Mouse (Mus musculus): Measurements from ENCODE around the gene Hsd17b14.

Hsd17b14 gene

DNA sequence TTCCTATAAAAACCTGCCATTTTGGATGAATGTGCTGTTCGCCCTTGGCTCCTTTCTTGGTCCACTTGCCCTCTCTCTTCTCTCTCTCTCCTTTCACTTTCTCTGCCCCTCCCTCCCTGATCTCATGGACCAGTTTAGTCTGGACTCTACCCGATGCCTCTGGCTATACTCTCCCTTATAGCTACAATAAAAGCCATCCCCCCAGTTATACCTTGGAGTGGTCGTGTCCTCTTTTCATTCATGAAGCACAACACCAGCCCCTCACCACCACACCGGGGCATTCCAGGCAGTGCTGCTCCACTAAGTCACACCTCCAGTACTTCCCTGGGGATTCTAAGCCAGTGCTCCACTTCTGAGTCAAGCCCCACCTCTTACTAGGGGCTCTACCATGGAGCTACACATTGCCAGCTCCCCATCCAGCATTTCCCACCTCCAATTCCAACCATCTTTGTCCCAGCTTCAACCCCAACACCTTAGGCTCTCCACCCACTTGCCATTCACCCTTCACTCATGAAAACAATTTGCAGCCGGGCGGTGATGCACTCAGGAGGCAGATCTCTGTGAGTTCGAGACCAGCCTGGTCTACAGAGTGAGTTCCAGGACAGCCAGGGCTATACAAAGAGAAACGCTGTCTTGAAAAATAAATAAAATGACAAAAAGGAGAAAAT, 12.6 kb downstream of the Hsd17b14 start:
- no peak for DNase-seq (ENCODE audit: low read depth, low spot score)

DNA sequence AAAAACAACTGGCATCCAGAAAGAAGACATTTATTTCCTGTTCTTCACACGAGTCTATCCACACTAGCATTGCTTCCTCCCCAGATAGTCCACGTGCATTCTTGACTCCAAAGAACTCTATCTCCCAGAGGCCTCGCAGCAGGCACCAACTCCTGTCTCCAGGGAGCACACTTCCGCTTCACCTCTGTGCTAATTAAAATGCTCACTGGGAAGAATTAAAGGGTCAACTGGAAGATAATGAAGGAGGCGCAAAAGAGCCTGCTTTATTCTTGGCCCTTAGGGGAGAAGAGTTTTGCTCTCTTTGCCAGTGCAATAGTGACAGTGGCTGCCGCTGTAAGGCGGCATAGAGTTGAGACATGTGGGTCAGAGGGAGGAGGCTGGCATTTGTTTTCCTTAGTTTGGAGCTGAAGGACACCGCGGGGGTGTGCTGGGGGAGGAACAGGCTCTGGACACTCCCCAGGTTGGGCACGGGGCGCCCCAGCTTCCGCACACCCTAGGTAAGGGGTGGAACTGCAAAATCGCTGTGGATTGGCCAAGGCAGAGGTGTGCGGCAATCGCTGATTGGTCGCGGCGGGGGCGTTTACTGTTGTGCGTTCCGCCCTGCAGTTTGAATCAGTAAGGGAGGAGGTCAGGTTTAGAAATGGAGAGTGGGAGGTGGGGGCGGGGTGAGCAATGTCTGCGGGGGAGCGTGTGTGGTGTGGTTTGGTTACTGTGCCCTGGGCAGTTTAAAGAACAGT, 13.3 kb downstream of the Hsd17b14 start:
- DNase-seq (ENCODE audit: low read depth, low spot score): peak; percentile 96

DNA sequence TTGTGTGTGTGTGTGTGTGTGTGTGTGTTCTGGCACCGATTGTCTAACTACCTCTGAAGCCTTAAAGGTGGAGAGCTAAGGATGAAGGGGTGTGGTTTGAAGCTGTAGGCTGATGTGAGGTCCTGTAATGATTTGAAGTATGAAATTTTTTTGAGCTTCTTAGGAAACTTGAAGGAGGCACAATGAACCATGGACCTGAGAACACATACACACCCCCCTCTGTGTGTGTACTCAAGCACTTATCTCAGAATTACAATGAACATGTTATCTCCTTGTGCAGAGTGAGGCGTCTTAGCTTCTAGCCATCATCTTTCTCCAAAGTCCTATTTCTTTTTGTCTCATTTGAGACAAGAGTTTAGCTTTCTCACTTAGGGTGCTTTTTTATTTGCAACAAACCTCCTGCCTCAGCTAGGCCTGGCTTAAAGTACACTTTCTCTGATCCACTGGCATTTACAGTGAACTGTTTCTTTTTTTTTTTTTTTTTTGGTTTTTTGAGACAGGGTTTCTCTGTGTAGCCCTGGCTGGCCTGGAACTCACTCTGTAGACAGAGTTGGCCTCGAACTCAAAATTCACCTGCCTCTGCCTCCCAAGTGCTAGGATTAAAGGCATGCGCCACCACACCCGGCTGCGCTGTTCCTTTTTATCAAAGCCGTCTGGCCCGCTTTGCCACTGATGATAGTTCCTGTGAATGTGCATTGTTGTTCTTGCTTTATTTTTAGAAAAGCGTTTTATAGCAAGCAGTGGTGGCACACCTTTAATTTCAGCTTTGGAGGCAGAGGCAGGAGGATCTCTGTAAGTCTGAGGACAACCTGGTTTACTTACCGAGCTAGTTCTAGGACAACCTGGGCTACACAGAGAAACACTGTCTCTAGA, 14.1 kb downstream of the Hsd17b14 start:
- no peak for DNase-seq (ENCODE audit: low read depth, low spot score)

DNA sequence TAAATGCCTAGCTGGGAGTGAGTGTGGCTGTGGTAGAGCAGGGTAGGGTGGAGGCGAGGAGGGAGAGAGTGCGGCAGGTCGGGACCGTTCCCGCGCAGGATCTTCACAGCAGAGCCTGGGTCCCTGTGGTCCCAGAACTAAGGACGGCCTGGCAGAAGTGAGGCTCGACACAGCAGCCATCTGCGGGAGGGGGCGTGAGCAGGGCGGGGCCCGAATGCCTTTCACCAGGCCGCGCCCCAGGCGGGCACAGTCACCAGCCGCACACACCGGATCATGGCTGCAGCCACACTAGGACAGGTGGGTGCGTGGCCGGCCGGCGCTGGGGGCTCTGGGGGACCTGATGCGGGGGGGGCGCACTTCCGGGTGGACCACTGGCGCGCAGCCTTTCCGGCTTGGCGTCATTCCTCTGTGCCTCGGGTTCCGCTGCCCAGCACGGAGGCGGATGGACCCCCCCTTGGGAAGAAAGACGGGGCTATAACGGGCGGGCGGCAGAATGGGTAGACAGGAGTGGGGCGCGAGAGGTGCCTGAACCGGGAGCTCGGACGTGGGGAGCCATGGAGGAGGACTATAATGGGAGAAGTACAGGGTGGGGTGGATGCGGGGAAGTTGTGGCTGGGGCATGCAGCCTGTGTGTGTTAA, 15.5 kb downstream of the Hsd17b14 start, which contains the start of gene Bcat2:
TSS of gene Bcat2 (plus strand) at position 51 of the 639 bp plus-strand sequence.
- peak; percentile 90 for DNase-seq (ENCODE audit: low read depth, low spot score)

DNA sequence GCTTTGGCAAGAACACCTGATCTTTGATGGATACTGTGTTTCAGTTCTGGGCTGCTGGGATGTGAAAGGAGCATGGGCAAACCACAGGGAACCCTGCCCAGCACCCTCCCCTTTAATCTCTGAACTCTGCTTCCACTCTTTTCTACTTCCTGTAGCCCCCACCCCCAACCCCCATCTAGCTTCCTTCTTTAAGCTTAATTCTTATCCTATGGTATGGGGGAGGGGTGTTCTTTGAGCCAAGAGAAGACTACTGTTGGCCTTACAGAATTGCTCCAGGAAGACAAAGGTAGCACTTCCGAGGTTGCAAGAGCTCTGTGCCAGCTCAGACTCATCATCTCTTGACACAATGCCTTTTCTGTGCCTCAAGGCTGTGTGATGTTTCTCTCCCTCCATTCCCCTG, 17.3 kb downstream of the Hsd17b14 start:
- no peak for DNase-seq (ENCODE audit: low read depth, low spot score)

DNA sequence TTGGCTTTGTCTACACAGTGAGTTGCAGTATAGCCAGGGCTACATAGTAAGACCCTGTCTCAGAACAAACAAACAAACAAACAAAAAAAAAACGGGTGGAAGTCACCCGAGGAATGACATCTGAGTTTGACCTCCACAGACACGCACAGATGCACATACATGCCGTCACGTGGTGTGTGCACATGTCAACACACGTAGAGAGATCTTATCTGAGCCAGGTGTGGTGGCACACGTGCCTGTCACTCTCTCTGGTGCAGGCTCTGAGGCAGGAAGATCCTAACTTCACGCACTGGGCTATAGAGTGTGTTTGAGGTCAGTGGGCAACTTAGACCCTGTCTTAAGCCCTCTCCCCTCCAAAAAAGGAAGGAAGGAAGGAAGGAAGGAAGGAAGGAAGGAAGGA, 19.3 kb downstream of the Hsd17b14 start:
- no peak for DNase-seq (ENCODE audit: low read depth, low spot score)

DNA sequence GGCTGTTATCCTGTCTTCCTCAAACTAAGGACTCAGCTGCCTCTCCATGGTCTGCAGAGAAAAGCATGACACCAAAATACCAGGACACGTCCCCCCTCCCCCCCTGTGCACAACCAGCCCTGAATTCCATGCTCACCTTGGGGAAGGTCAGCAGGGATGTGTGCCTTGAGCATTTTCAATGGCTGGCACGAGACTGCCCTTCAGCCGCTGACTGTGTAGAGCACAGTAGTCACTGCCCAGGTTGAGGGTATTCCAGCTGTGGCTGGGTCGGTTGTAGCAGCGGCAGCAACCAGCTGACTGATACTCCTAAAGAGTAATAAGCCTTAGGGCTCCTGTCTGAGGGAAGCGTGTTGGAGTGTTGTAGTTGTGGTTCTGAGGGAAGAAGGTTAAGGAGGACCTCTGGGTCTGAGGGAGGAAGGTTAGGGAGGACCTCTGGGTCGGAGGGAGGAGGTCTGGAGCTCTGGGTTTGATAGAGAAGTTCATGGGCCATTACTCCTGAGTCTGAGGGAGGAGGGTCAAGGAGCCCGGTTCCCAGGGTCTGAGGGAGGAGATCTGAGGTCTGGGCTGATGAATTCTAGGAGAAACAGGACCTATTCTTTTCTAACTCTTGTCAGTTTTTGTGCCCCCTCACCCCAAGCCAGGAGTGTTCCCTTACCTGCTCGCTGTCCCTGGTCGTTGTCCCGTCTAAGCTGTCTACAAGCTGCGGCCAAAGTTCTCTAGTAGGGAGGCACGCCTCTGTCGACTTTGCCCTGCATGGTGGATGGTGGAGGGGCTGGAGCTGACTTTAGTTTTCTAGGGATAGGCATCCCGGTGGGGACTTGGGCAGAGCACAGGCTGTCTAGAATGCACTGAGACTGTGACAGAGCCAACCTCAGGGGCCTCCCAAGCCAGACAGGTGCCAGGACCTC, 20.0 kb downstream of the Hsd17b14 start:
- DNase-seq (ENCODE audit: low read depth, low spot score): no peak

DNA sequence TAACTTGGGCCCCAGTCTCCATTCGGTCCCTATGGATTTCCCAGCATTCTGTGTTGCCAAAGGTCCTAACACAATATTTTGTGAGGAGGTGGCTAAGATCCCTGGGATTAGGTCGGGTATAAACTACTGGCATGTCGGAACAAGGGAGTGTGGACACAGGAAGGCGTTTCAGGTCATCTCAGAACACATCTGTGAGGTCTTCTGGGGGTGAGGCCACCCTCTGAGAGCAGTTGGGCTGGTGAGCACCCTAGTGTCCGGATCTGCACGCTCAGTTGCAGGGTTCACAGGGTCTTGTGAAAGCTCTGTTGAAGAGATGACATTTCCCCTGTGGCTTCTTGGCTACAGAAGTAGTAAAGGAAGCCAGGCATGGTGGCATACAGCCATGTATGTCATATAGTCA, 31.2 kb downstream of the Hsd17b14 start:
- DNase-seq (ENCODE audit: low read depth, low spot score): no peak

DNA sequence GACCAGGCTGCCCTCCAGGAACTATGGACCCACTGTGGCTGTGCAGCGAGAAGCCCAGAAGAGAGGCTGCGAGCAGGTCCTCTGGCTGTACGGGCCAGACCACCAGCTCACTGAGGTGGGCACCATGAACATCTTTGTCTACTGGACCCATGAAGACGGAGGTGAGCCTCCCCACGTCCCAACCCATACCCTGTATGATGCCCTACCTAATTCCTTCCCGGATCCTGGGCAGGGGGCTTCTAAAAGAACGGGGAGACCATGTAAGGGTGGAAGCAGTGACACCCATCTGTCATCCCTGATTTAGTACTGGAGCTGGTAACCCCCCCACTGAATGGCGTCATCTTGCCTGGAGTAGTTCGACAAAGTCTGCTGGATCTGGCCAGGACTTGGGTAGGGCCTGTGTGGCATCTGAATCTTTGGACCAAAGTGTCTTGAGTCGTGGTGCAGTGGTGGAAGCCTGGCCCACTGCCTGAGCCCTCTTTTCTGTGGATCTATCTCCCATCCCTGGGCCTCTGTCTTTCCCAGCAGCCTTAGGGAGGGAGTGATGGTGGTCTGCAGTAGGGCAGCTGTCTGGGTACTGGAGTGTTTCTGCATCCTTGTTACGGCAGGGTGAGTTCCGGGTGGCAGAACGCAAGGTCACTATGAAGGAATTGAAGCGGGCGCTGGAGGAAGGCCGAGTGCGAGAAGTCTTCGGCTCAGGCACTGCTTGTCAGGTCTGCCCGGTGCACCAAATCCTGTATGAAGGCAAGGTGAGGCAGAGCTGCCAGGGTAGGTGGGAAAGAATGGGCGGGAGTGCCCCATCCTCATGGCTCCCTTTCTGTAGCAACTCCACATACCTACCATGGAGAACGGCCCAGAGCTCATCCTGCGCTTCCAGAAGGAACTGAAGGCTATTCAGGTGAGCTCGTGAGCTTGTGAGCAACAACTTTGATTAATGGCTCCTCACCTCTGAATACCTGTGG, 33.2 kb downstream of the Hsd17b14 start:
- DNase-seq (ENCODE audit: low read depth, low spot score): no peak

DNA sequence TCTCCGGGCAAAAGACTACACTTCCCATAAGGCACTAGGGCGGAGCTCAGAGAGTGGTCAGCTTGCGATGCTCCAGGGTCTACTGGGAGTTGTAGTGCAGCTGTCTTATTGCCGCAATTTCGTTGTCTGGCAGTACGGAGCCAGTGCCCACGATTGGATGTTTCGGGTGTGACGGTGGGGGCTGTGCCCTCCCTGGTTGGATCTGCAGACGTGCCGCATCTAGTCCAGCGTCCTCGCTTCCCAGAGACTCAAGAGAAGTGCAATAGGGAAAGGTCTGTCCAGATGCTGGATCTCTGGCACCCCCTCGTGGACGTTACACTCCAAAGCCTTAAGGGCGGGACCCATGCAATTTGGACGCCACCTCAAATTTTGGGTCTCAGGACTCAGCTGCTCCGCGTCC, 34.5 kb downstream of the Hsd17b14 start:
- peak; percentile 92 for DNase-seq (ENCODE audit: low read depth, low spot score)

DNA sequence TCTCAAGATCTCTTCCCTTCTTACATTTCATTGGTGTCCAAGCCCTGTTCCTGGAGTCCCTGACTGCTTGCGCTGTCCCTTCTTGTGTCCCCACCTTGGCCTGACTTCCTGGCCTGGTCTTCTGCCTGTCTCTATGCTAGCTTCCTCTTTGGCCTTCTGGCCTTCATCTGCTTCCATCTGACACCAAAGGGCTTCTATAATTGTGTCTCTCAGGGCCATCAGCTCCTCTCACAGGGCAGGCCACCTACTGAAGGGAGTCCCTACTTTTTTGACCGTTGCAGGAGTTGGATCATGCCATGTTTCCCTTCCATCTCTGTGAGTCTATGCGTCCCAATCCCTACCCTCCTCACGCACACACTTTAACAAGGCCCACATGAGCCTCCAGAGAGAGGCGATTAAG, 35.2 kb downstream of the Hsd17b14 start:
- peak; percentile 27 for DNase-seq (ENCODE audit: low read depth, low spot score)

DNA sequence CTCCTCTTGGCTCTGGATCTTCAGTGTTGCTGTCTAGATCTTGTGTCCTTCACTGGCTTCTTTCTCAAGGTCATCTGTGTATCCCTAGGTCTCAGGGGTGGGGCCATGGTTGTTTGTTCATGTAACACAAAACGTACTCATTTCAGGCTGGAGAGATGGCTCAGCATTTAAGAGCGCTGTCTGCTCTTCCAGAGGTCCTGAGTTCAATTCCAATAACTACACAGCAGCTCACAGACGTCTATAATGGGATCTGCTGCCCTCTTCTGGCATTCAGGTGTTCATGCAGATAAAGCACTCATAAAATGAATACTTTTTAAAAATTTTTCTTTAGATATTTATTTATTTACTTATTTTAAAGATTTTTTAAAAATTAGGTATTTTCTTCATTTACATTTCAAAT, 36.2 kb downstream of the Hsd17b14 start:
- DNase-seq (ENCODE audit: low read depth, low spot score): peak; percentile 61

DNA sequence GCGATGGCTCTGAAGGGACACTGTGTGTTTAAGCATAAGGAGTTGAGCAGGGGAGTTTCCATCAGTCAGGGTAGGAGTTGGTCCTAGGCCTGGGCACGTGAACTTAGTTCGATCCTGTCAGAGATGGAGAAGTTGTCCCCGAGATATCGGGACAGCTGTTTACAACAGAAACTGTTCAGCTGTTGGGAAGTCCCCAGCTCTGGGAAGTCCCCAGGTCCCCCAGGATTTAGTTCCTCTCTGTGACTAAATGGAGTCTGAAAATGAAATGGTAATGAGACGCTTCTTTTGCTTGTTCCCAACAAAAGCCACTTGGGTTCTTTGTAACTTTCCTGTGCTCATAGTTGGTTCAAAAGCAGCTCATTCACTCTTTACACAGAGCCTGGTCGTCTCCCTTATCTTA, 37.2 kb downstream of the Hsd17b14 start:
- DNase-seq (ENCODE audit: low read depth, low spot score): peak; percentile 83

DNA sequence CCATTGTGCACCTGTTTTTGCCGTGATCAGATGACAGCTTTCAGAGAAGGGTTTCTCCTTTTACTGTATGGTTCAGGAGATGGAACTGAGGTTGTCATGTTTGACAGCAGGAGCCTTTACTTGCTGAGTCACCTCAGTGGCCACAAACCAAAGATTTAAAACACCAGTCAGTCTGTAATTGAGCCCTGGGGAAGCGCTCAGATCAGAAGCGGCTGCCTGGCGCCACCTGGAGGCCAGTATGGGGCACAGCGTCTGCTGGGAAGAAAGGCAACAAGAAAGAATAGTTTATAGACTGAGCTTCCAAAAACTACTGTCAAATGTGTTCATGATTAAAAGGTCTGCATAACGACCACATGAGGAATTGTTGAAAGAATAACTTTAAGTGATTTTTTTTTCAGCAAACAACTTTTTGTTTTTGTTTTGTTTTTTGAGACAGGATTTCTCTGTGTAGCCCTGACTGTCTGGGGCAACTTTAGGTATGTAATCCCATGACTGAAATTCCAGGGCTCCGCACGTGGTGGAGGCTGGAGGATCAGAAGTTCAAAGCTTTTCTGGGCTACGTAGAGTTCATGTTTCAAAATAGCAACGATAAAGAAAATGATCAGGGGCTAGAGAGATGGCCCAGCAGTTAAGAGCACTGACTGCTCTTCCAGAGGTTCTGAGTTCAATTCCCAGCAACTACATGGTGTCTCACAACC, 38.6 kb downstream of the Hsd17b14 start:
- DNase-seq (ENCODE audit: low read depth, low spot score): peak; percentile 89

DNA sequence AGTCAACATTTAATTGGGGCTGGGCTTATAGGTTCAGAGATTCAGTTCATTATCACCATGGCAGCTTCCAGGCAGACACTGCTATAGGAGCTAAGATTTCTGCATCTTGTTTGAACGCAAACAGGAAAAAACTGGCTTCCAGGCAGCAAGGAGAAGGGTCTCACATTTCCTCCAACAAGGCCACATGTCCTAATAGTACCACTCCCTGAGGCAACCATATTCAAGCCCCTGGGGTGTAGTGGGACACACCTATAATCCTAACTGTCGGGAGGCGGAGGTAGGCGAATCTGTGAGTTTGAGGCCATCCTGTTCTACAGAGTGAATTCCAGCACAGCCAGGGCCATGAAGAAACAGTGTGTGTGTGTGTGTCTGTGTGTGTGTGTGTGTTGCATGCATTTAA, 40.5 kb downstream of the Hsd17b14 start:
- DNase-seq (ENCODE audit: low read depth, low spot score): no peak

DNA sequence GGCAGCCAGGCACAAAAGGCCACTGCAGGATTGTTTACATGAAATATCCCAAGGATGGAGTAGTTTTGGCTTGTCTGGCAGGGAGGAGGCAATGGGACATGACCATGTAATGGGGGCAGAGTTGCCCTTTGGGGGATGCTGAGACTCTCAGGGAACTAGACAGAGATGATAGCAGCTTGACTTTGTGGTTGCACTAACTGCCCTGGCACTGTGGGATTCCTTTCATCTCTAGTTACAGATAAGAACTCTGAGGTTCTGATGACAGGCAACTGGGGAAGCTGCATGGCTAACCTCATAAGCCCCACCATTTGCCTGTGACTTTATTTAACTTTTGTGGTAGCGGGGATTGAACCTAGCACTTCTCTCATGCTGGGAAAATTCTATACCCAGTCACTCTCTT, 41.4 kb downstream of the Hsd17b14 start:
- no peak for DNase-seq (ENCODE audit: low read depth, low spot score)

DNA sequence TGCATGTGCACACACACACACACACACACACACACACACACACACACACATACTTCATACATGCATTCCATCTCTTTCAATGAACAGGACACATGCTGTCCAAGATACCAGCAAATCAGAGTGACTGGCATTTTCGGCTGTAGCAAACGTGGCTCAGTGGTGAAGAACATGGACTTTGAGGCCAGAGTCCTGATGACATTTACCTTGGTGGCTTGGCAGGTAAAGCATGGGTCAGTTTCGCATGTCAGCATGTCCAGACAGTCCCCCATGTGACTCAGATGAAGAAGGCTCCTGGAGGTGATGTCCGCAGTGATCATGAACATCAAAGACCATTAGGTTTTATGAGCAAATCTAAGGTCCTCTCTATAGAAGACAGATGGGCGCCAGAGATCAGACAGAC, 42.3 kb downstream of the Hsd17b14 start:
- no peak for DNase-seq (ENCODE audit: low read depth, low spot score)

DNA sequence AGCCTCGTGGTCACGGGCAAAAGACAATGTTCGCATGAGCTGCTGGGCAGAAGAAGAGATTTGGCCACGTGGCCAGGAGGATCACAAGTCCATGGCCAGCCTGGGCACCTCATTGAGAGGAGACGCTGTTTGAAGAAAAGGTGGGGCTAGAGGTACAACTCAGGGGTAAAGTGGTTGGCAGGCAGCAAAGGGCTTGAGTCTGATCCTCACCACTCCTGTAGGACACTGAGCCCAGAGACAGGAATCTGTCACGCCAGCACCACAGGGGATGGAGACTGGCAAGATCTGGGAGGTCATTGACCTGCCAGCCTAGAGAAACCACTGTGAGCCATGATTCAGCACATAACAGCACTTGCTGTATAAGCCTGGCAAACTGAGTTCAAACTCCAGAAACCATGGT, 42.8 kb downstream of the Hsd17b14 start:
- DNase-seq (ENCODE audit: low read depth, low spot score): no peak

Data from A20 (cell line).